Mouse (Mus musculus) embryo, embryonic 9.5 days (tissue): ENCODE results near the gene 4931428F04Rik.

Experiments used
- DNase-seq: peaks from one replicate; pipeline ENCODE4 v3.0.0-alpha.2; 2017; ENCODE audit errors: extremely low spot score

Gene 4931428F04Rik

GRCm38 (mm10) chr8:105289805-105290460 lies at the start of gene 4931428F04Rik:
Gene 4931428F04Rik, minus strand, starts transcription at chr8:105289864.
- peak; percentile 62 for DNase-seq

- DNase-seq, result no peak
Observed at GRCm38 (mm10) chr8:105338992-105339391, 49.3 kb upstream of the 4931428F04Rik start.

DNA sequence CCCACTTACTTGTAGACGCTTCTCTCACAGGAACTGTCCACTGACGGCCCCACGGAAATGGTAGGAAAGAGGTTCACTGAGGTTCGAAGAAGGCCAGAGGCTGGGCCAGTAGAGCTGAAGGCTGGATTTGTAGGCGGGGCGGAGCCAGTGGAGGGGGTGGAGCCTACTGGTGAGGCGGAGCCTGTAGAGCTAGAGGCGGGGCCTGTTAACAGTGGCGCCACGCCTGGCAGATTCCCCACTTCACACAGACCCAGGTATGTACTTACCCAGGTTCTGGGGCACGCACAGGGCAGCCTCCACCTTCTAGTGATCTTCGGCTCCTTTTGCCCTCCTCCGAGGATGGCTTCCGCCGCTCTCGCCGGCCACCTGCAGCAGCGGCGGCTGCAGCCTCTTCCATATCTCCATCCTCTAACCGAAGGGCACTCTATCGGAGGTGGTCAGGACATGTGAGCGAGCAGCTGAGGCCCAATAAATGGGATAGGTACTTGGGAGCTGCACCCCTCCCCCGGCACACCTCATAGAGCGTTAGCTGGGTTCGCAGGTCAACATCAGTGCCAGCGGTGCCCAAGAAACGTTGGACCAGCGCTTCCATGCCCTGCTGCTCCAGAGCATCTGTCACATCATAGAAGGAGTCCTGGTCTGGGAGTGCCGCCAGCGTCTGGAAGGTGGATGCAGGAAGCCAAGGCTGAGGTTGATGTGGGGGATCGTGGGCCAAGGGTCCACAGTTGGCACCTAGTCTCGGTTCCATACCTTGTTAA lies 46.9 kb upstream of the 4931428F04Rik start:
- DNase-seq, result no peak

DNA sequence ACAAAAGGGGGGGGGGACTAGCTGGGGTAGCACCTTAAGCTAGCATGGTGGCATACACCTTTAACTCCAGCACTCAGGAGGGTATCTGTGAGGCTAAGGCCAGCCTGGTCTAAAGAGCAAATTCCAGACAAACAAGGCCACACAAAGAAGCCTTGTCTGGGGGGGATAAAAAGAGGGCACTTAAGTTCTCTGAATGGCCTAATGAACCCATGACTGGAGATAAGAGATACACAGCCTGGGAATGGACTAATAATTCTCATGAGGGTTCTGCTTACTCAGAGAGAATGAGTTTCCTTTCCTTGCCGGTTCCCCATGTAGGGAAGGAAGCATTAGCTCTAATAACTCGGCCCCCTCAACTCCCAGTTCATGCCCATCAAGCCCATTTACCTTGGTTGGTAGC lies 42.9 kb upstream of the 4931428F04Rik start:
- DNase-seq, result no peak

GRCm38 (mm10) chr8:105331931-105332330 lies 42.3 kb upstream of the 4931428F04Rik start:
- no peak for DNase-seq

- no peak for DNase-seq
Observed at GRCm38 (mm10) chr8:105331469-105331868, 41.8 kb upstream of the 4931428F04Rik start.

DNA sequence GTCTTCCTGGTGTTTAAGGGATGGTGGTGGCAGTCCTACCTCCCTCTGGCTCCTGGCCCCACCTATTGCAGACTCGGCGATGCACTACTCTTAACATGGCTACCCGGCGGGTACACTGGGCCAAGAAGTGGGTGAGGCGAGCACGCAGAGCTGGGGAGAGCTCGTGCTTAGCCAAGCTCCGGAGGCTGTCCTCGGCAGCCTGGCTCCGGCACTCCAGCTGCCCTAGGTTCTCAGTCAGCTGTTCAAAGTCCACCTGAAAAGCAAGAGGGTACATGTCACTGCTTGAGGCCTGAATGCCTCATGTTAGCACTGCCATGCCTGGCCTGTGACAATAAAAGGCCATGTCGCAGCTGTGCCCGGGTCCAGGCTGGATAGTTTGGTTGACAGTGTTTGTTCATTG lies 40.7 kb upstream of the 4931428F04Rik start:
- DNase-seq, result no peak

- DNase-seq, result no peak
Observed at GRCm38 (mm10) chr8:105326968-105327367, 37.3 kb upstream of the 4931428F04Rik start.

- DNase-seq, result peak; percentile 97
Observed at GRCm38 (mm10) chr8:105326141-105326672, 36.5 kb upstream of the 4931428F04Rik start, which contains the start of the genes Lrrc29 and Tmem208. Gene Lrrc29, minus strand, starts transcription at chr8:105326278. Gene Tmem208, plus strand, starts transcription at chr8:105326354.

- no peak for DNase-seq
Observed at GRCm38 (mm10) chr8:105325641-105326093, 36.0 kb upstream of the 4931428F04Rik start.

GRCm38 (mm10) chr8:105323183-105323582 lies 33.5 kb upstream of the 4931428F04Rik start:
- DNase-seq, result no peak

GRCm38 (mm10) chr8:105318662-105319190 lies 29.1 kb upstream of the 4931428F04Rik start:
- DNase-seq, result no peak

DNA sequence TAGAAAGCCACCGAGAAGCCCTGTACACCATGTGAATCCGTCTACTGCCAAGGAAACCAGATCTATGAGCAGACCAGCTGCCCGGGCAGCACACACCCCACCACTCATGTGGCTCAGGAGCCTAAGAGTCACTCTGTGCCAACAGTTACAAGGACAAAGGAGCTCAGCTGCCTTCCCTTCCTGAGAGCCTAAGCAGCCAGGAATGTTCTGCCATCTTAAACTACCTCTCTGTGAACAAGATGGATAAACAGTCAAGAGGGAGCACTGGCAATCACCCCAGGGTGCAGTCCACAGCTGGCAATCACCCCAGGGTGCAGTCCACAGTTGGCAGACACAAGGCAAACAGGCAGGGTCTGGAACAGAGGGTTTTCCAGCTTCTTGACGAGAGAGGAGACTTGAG lies 28.3 kb upstream of the 4931428F04Rik start:
- DNase-seq, result no peak

GRCm38 (mm10) chr8:105315073-105315769 lies 25.6 kb upstream of the 4931428F04Rik start:
- no peak for DNase-seq

DNA sequence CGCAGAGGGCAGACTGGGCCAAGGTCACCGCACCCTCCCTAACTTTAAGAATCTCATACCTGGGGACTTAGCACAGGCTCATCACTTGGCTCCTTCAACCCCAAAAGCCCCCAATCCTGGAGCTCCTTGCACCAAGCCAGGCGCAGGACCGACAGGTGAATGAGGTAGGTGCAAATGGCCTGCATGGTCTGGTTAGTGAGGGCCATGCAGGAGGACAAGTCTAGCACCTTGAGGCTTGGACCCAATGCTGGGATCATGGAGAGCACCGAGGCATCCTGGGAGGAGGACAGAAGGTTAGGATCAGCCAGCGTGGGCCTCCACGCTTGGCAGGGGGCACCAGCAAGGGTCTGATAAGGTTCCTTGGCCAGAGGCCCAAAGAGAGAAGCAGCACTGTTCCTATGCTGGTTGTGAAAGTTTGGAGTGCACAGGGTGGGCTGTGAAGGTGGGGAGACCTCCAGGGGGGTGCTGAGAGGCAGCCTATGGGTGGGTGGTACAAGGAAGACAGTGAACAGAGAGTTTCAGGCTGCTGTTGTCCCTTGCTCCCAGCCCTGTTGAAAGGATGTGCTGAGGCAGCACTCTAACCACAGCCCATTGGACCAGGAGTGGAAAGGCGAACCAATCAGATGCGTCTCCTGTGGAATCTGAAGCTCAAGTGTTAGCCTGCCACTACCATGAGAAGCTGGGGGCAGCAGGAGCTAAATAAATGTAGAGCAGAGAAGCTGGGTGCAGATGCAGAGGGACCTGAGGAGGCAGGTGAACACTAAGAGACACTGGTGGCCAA lies 24.1 kb upstream of the 4931428F04Rik start:
- DNase-seq, result no peak

GRCm38 (mm10) chr8:105312891-105313481 lies 23.3 kb upstream of the 4931428F04Rik start:
- no peak for DNase-seq

- DNase-seq, result no peak
Observed at GRCm38 (mm10) chr8:105311718-105312117, 22.1 kb upstream of the 4931428F04Rik start.

DNA sequence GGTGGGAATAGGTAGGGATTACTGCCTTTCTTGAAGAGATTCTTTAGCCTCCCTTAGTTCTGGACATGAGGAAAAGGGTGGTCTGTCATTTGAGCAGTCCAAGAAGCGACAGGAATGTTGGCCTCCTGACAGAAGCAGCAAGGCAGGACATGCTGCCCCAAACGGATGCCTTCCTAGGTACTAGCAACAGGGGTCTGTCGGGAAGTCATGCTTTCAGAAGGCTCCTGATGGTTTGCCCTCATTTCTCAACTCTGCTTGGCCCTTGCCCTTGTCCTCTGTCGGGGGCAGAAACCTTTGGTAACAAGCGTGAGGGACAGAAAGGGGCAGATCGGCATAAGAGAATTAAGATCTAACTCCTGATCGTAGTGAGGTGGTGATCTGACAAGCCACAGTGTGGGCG lies 20.5 kb upstream of the 4931428F04Rik start:
- DNase-seq, result no peak

DNA sequence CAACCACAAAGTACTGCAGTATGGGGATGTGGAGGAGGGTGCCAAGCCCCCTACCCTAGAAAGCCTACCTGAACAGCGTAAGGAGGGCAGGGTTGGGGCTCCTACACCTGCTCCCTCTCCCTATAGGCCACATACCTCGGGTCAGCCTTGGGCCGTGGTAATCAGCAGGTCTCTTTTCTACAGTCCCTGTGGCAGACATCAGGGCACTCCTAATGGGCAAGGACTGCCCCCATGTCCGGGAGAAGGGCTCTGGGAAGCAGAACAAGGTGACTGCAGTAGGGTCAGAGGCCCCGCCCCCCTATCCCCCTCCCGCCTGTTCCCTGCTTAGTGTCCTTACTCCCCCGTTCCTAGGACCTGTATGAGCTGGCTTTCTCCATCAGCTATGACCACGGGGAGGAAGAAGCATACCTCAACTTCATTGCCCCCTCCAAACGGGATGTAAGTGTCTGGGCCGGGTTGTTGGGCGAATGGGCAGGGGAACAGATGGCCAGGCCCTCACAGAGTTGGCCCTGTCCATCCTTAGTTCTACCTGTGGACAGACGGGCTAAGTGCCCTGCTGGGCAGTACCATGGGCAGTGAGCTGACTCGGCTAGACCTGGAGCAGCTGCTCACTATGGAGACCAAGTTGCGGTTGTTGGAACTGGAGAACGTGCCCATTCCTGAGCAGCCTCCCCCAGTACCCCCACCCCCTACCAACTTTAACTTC lies 19.6 kb upstream of the 4931428F04Rik start:
- no peak for DNase-seq

DNA sequence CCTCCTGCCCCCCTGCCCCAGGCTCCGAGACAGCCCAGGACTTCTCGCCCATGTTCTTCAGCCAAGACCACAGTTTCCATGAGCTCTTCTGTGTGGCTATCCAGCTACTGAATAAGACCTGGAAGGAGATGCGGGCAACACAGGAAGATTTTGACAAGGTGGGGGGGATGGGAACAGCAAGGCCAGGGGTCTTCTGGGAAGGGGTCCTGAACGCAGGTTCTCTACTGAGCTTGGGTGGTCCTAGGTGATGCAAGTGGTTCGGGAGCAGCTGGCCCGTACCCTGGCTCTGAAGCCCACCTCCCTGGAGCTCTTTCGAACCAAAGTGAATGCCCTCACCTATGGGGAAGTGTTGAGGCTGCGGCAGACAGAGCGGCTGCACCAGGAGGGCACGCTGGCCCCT lies 18.8 kb upstream of the 4931428F04Rik start:
- no peak for DNase-seq
